8 mouse cellular contexts compared by ENCODE assay signal in the genomic region with DNA sequence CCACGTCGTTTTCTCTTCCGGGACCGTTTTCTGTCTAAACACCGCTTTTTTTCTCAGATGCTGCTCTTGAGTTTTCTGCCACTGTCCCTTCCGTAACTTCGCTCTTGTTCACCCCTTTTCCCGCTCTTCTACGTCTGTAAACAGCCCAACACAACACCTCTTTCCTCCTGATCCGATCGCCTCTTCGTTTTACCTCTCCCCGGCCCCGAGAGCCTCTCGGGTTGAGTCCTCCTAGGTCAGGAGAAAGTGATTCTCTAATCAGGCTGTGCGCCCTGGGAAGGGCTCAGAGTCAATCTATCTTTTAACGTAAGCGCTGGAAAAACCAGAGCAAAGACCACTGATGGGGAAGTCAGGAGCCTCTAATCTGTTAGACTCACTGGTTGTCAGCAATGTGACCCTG. TPM values are rescaled to one million over a fixed set of nuclear protein-coding genes. Genes with fewer than 3 reads are reported as not detected.
A peak's percentile ranks its signal among the peaks of the same experiment; 100 is the strongest.
DNase-seq lines count a peak whose midpoint lies in the region; ATAC-seq and TF ChIP-seq lines count a peak whose summit lies in the region.

No protein-coding gene starts in this region.

- under 1% methylated on average over 18 of the region's 18 CpGs for WGBS in forebrain, postnatal 0 days
- WGBS in liver, embryonic 12.5 days (ENCODE audit: insufficient replicate concordance), result under 1% methylated on average over 18 of the region's 18 CpGs
- WGBS in stomach, embryonic 14.5 days, result under 1% methylated on average over 18 of the region's 18 CpGs

- DNase-seq in kidney, postnatal 10 days, result peak; percentile 28
- no peak for DNase-seq in kidney, adult 9 months
- DNase-seq in forebrain, postnatal 0 days, result no peak
- no peak for DNase-seq in urinary bladder, postnatal 10 days (ENCODE audit: low spot score)
- DNase-seq in left cerebral cortex, postnatal 4 days, result no peak

- H3K27ac ChIP-seq in brown adipose tissue, adult 24 weeks (replicated peaks; ENCODE audit: low read depth, low read length), result peak overlapping the region; percentile 87
- peak overlapping the region; percentile 83 for H3K27ac ChIP-seq in forebrain, postnatal 0 days (ENCODE audit: low read depth, low read length)
- H3K27ac ChIP-seq in liver, embryonic 12.5 days, result peak overlapping the region; percentile 88
- H3K27ac ChIP-seq in stomach, embryonic 14.5 days (ENCODE audit: low read length), result peak overlapping the region; percentile 79

- H3K9ac ChIP-seq in forebrain, postnatal 0 days, result peak overlapping the region; percentile 81
- peak overlapping the region; percentile 90 for H3K9ac ChIP-seq in liver, embryonic 12.5 days
- peak overlapping the region; percentile 81 for H3K9ac ChIP-seq in stomach, embryonic 14.5 days (replicated peaks; ENCODE audit: low read depth, low read length)

- peak overlapping the region; percentile 84 for H3K4me2 ChIP-seq in forebrain, postnatal 0 days (ENCODE audit: low read depth)
- peak overlapping the region; percentile 74 for H3K4me2 ChIP-seq in liver, embryonic 12.5 days
- peak overlapping the region; percentile 71 for H3K4me2 ChIP-seq in stomach, embryonic 14.5 days (replicated peaks; ENCODE audit: low read depth, low read length)

- H3K9me3 ChIP-seq in forebrain, postnatal 0 days (ENCODE audit: low read length), result no peaks in the 10 kb centered on the region
- H3K9me3 ChIP-seq in liver, embryonic 12.5 days (replicated peaks), result no peaks in the 10 kb centered on the region
- no peaks in the 10 kb centered on the region for H3K9me3 ChIP-seq in stomach, embryonic 14.5 days (ENCODE audit: control insufficient read depth, low read depth, low read length)

- intact Hi-C loops in left cerebral cortex, postnatal 4 days (cut with DNase I), result no loop called here

- H3K4me3 ChIP-seq in brown adipose tissue, adult 24 weeks (ENCODE audit: insufficient read depth, low read depth, low read length), result peak overlapping the region; percentile 80
- peak overlapping the region; percentile 89 for H3K4me3 ChIP-seq in forebrain, postnatal 0 days (ENCODE audit: low read depth, low read length)
- peak overlapping the region; percentile 94 for H3K4me3 ChIP-seq in liver, embryonic 12.5 days
- H3K4me3 ChIP-seq in stomach, embryonic 14.5 days (ENCODE audit: low read depth, low read length), result peak overlapping the region; percentile 99

- peaks cover 4% of the 10 kb centered on the region for H3K4me1 ChIP-seq in brown adipose tissue, adult 24 weeks (ENCODE audit: control insufficient read depth, insufficient read depth, insufficient read length, low read length)
- peaks cover 22% of the 10 kb centered on the region; the same call in 1 of the 2 replicates for H3K4me1 ChIP-seq in forebrain, postnatal 0 days (ENCODE audit: insufficient read depth)
- H3K4me1 ChIP-seq in liver, embryonic 12.5 days, result peaks cover 44% of the 10 kb centered on the region
- peaks cover 17% of the 10 kb centered on the region; the same call in 1 of the 2 replicates for H3K4me1 ChIP-seq in stomach, embryonic 14.5 days (ENCODE audit: control insufficient read depth, insufficient read depth, low read length)

- ATAC-seq in forebrain, postnatal 0 days, result no peak
- peak; percentile 44; the same call in 1 of the 2 replicates for ATAC-seq in liver, embryonic 12.5 days
- no peak for ATAC-seq in stomach, embryonic 14.5 days (ENCODE audit: insufficient number of reproducible peaks, insufficient read depth, low FRiP score, low read depth)

- H3K27me3 ChIP-seq in forebrain, postnatal 0 days (ENCODE audit: insufficient read depth, low read length), result no peaks in the 10 kb centered on the region
- no peaks in the 10 kb centered on the region for H3K27me3 ChIP-seq in liver, embryonic 12.5 days (replicated peaks)
- H3K27me3 ChIP-seq in stomach, embryonic 14.5 days (ENCODE audit: control insufficient read depth, insufficient read depth, low read length), result no peaks in the 10 kb centered on the region

- peaks cover 41% of the 10 kb centered on the region for H3K36me3 ChIP-seq in forebrain, postnatal 0 days (ENCODE audit: insufficient read depth)
- H3K36me3 ChIP-seq in liver, embryonic 12.5 days, result peaks cover 62% of the 10 kb centered on the region
- peaks cover 47% of the 10 kb centered on the region for H3K36me3 ChIP-seq in stomach, embryonic 14.5 days (ENCODE audit: control insufficient read depth, insufficient read depth, low read length)

- TF ChIP-seq CTCF in forebrain, postnatal 0 days (IDR thresholded peaks at IDR 0.05; ENCODE audit: low read depth), result no peak

RNA-seq across cellular contexts. Expression of a gene that starts 0.4 kb away (rescaled TPM):
- polyA plus RNA-seq in brown adipose tissue, adult 24 weeks (2012; ENCODE audit: insufficient read depth, insufficient read length, missing spikeins), result 116 and 156 TPM in 2 replicates
- total RNA-seq in forebrain, postnatal 0 days (2014; rRNA removed), result 127 and 138 TPM in 2 replicates
- polyA plus RNA-seq in forebrain, postnatal 0 days (2015; fragmentation: Nextera tagmentation; extraction: Ambion mirVana), result 166 and 206 TPM in 2 replicates
- polyA plus RNA-seq in liver, embryonic 12.5 days (2016; fragmentation: Nextera tagmentation; extraction: Ambion mirVana), result 171 TPM in 2 replicates
- polyA plus RNA-seq in stomach, embryonic 14.5 days (2014; fragmentation: Nextera tagmentation; extraction: Ambion mirVana), result 186 and 191 TPM in 2 replicates
- total RNA-seq in left cerebral cortex, postnatal 4 days (2021), result 100 to 1,000 TPM; 101 to 104 TPM

RNA-seq across cellular contexts. Expression of a gene that starts 0.6 kb away (rescaled TPM):
- 75.0 and 96.2 TPM in 2 replicates for polyA plus RNA-seq in brown adipose tissue, adult 24 weeks (2012; ENCODE audit: insufficient read depth, insufficient read length, missing spikeins)
- total RNA-seq in forebrain, postnatal 0 days (2014; rRNA removed), result 65.9 and 66.4 TPM in 2 replicates
- 135 and 140 TPM in 2 replicates for polyA plus RNA-seq in forebrain, postnatal 0 days (2015; fragmentation: Nextera tagmentation; extraction: Ambion mirVana)
- 78.0 and 80.6 TPM in 2 replicates for polyA plus RNA-seq in liver, embryonic 12.5 days (2016; fragmentation: Nextera tagmentation; extraction: Ambion mirVana)
- 102 and 111 TPM in 2 replicates for polyA plus RNA-seq in stomach, embryonic 14.5 days (2014; fragmentation: Nextera tagmentation; extraction: Ambion mirVana)
- total RNA-seq in left cerebral cortex, postnatal 4 days (2021), result 100 to 1,000 TPM; 136 to 144 TPM

RNA-seq across cellular contexts. Expression of a gene that starts 26.3 kb away (rescaled TPM):
- 17.8 and 18.9 TPM in 2 replicates for polyA plus RNA-seq in brown adipose tissue, adult 24 weeks (2012; ENCODE audit: insufficient read depth, insufficient read length, missing spikeins)
- total RNA-seq in forebrain, postnatal 0 days (2014; rRNA removed), result 30.1 and 32.6 TPM in 2 replicates
- polyA plus RNA-seq in forebrain, postnatal 0 days (2015; fragmentation: Nextera tagmentation; extraction: Ambion mirVana), result 20.4 and 21.7 TPM in 2 replicates
- polyA plus RNA-seq in liver, embryonic 12.5 days (2016; fragmentation: Nextera tagmentation; extraction: Ambion mirVana), result 12.2 and 12.6 TPM in 2 replicates
- polyA plus RNA-seq in stomach, embryonic 14.5 days (2014; fragmentation: Nextera tagmentation; extraction: Ambion mirVana), result 11.4 and 12.1 TPM in 2 replicates
- 10 to 100 TPM; 19.3 to 19.6 TPM for total RNA-seq in left cerebral cortex, postnatal 4 days (2021)

RNA-seq across cellular contexts. Expression of a gene that starts 26.4 kb away (rescaled TPM):
- 7.7 and 10.4 TPM in 2 replicates for polyA plus RNA-seq in brown adipose tissue, adult 24 weeks (2012; ENCODE audit: insufficient read depth, insufficient read length, missing spikeins)
- 47.9 and 52.7 TPM in 2 replicates for total RNA-seq in forebrain, postnatal 0 days (2014; rRNA removed)
- polyA plus RNA-seq in forebrain, postnatal 0 days (2015; fragmentation: Nextera tagmentation; extraction: Ambion mirVana), result 38.1 and 39.2 TPM in 2 replicates
- polyA plus RNA-seq in liver, embryonic 12.5 days (2016; fragmentation: Nextera tagmentation; extraction: Ambion mirVana), result 39.0 and 39.1 TPM in 2 replicates
- 26.4 and 28.2 TPM in 2 replicates for polyA plus RNA-seq in stomach, embryonic 14.5 days (2014; fragmentation: Nextera tagmentation; extraction: Ambion mirVana)
- total RNA-seq in left cerebral cortex, postnatal 4 days (2021), result 10 to 100 TPM; 35.2 to 36.4 TPM

RNA-seq across cellular contexts. Expression of a gene that starts 26.6 kb away (rescaled TPM):
- polyA plus RNA-seq in brown adipose tissue, adult 24 weeks (2012; ENCODE audit: insufficient read depth, insufficient read length, missing spikeins), result 77.2 and 84.9 TPM in 2 replicates
- total RNA-seq in forebrain, postnatal 0 days (2014; rRNA removed), result 28.6 and 34.2 TPM in 2 replicates
- 59.9 and 67.1 TPM in 2 replicates for polyA plus RNA-seq in forebrain, postnatal 0 days (2015; fragmentation: Nextera tagmentation; extraction: Ambion mirVana)
- 175 and 180 TPM in 2 replicates for polyA plus RNA-seq in liver, embryonic 12.5 days (2016; fragmentation: Nextera tagmentation; extraction: Ambion mirVana)
- 144 and 163 TPM in 2 replicates for polyA plus RNA-seq in stomach, embryonic 14.5 days (2014; fragmentation: Nextera tagmentation; extraction: Ambion mirVana)
- 10 to 100 TPM; 25.7 to 28.3 TPM for total RNA-seq in left cerebral cortex, postnatal 4 days (2021)
